Mouse (Mus musculus): ENCODE data around the gene Rab25.
A peak's percentile ranks its signal among the peaks of the same experiment; 100 is the strongest.
"Not testable (repeated sequence)": the region's sequence is repeated elsewhere in the genome, so short reads cannot be mapped to it uniquely, and the experiment has no call there.

Gene Rab25

GRCm38 (mm10) chr3:88548180-88548917, at the start of gene Rab25:
Gene Rab25 (minus strand): TSS chr3:88548300.
- DNase-seq (ENCODE audit: low read depth in 1 of 2, low spot score in 2 of 2), result no peak

GRCm38 (mm10) chr3:88596547-88596946, 48.4 kb upstream of the Rab25 start:
- DNase-seq (ENCODE audit: low read depth in 1 of 2, low spot score in 2 of 2), result not testable (repeated sequence)

GRCm38 (mm10) chr3:88593893-88594580, 45.9 kb upstream of the Rab25 start:
- no peak for DNase-seq (ENCODE audit: low read depth in 1 of 2, low spot score in 2 of 2)

DNA sequence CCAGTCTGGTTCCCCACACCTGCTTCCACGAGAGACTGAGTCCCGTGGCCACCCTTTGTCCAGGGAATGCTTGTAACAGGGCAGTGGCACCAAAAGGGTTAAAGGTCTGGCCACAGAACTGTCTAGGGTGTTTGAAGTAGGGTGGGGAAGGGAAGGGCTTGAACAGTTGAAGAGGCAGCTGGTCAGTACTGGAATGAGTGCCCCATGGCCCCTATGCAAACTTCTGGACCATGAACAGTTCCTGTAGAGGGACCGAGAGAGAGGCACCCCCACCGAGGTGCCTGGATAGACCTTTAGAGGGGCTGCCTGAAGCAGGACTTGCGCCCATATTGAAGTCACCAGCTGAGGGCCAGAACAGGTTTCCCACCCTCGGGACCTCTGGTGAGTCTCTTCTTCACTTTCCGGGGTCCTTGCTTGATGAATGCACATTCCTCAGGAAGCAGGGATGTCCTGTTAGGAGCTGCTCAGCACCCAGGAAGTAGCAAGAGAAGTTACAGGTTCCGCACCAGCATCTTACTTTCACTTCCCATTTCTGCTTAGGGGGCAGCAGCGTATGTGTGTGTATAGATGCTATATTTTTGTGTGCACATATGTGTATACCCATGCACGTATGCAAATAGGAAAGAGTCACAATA, 45.0 kb upstream of the Rab25 start:
- DNase-seq (ENCODE audit: low read depth in 1 of 2, low spot score in 2 of 2), result peak in 1 of 2 experiments; percentile 15

GRCm38 (mm10) chr3:88591950-88592731, 44.0 kb upstream of the Rab25 start:
- peak in 1 of 2 experiments; percentile 32 for DNase-seq (ENCODE audit: low read depth in 1 of 2, low spot score in 2 of 2)

DNA sequence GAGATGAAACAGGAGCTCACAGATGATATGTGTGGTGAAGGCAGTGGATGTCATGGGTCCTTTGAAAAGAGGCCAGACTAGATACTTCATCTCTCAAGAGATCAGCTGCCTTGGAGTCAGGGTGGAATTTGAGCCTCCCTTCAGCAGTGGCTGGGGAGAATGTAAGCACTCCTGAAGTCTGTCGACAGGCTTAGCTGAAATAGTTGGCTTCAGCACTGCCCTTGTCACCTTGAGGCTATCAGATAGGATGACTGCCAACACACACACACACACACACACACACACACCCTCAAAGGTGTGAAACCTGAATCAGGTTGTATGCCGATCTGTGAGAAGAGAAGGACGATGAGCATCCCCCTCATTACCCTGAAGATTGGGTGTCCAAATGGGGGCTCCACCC, 42.9 kb upstream of the Rab25 start:
- DNase-seq (ENCODE audit: low read depth in 1 of 2, low spot score in 2 of 2), result no peak

DNA sequence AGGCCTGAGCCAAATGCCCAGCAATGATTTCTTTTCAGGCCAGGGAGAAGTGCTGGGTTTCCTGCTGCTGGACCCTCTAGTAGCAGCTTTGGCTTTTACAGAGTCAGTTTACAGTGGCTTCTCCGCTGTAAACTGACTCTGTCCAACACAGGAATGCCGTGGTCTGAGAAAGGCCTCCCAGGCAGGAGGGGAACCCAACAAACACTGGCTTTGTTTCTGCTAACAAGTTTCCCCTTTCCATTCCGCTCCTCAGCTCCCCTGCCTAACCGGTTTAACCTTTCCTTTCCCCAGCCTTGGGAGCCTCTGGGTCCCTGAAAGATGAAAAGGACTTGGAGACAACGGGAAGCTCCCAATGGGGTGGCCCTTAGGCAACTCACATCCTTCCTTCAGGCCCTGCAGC, 42.1 kb upstream of the Rab25 start:
- DNase-seq (ENCODE audit: low read depth in 1 of 2, low spot score in 2 of 2), result no peak

DNA sequence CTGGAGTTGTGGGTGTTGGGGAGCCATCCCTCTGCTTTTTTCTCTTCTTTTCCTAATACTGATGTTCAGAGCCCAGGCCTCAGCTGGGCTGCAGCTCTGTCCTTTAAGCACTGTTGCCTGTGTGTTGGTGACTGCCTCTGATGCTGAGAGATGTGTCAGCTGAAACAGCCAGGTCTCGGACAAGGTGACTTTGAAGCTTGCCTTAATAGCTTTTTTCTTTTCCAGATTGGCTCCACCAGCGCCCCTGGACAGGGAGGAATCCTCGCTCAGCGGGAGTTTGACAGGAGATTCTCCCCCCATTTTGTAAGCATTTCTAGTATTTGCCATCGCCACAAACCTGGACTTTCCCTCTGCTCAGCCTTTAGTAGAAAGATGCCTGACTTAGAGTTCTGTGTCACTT, 38.5 kb upstream of the Rab25 start:
- no peak for DNase-seq (ENCODE audit: low read depth in 1 of 2, low spot score in 2 of 2)

GRCm38 (mm10) chr3:88585769-88586168, 37.7 kb upstream of the Rab25 start:
- no peak for DNase-seq (ENCODE audit: low read depth in 1 of 2, low spot score in 2 of 2)

- DNase-seq (ENCODE audit: low read depth in 1 of 2, low spot score in 2 of 2), result peak in 1 of 2 experiments; percentile 37
These were observed 31.5 kb upstream of the Rab25 start for GRCm38 (mm10) chr3:88579454-88580117.

DNA sequence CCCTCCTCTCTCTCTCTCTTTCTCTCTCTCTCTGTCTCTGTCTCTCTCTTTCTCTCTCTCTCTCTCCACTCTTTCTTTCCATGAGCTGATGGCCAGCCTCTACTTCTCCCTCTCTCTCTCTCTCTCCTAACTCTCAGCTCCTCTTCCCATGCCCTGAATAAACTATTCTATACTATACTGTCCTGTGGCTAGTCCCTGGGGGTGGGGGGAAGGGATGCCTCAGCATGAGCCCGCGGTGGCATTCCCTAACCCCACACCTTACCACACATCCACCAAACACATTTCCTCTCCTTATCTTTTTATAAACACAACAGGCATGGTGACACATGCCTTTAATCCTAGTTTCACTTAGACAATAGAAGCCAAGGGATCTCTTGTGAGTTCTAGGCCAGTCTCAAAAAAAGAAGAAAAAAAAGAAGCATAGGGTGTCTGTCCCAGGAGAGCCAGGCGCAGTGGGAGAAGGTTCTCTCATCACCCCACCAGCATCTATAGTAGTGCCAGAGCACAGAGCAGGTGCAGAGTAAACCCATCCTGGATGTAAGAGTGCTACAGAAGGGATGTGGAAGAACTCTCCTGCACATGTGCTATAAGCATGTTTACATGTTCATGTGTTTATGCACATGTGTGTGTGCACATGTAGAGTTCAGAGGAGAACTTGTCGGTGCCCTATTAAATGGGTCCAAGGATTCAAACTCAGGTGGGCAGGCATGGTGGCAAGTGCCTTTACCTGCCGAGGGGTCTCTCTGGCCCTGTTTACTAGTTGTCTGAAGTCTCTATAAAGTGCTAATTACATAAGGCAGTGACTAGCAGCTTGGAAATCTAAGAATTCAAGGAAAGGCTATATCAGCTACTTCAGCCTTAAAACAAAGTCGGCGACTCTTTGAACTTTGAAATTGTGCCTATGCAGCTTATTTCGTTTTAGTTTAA, 30.7 kb upstream of the Rab25 start:
- DNase-seq (ENCODE audit: low read depth in 1 of 2, low spot score in 2 of 2), result no peak

DNA sequence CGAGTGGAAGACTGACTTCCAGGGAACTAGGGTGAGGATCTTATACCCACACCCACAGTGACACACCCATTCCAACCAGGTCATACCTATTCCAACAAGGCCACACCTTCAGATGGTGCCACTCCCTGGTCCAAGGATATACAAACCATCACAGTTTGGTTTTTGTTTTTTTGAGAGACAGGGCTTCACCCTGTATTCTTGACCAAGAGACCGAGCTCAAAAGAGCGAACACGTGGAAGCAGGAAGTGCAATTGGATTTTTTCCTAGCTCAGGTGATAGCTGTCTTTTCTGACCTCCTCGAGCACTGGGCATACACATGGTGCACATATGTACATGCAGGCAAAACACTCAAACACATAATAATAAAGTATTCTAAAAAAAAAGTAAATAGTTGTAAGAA, 29.7 kb upstream of the Rab25 start:
- not testable (repeated sequence) for DNase-seq (ENCODE audit: low read depth in 1 of 2, low spot score in 2 of 2)

GRCm38 (mm10) chr3:88575540-88575939, 27.4 kb upstream of the Rab25 start, which contains the start of gene Ssr2:
Gene Ssr2 (plus strand): TSS chr3:88575876.
- no peak for DNase-seq (ENCODE audit: low read depth in 1 of 2, low spot score in 2 of 2)

GRCm38 (mm10) chr3:88573810-88574209, 25.7 kb upstream of the Rab25 start:
- no peak for DNase-seq (ENCODE audit: low read depth in 1 of 2, low spot score in 2 of 2)

- DNase-seq (ENCODE audit: low read depth in 1 of 2, low spot score in 2 of 2), result no peak
These were observed 24.7 kb upstream of the Rab25 start for GRCm38 (mm10) chr3:88572835-88573234.

DNA sequence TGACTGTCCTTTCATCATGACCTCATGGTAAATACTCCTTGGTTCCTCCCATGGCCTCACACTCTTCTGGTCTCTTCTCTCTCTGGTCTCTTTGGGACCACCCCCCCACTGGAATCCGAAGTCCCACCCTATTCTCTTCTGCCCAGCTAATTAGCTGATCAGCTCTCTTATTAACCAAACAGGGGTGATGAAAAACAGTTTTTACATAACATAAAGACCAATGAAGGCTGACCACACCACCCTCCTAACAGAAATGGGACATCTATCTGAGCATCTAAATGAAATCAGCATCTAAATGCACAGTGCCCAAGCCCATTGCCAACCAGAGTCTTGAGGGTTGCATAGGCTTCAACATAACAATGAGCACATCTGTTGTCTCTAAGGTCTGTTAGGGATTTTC, 23.8 kb upstream of the Rab25 start:
- DNase-seq (ENCODE audit: low read depth in 1 of 2, low spot score in 2 of 2), result no peak

DNA sequence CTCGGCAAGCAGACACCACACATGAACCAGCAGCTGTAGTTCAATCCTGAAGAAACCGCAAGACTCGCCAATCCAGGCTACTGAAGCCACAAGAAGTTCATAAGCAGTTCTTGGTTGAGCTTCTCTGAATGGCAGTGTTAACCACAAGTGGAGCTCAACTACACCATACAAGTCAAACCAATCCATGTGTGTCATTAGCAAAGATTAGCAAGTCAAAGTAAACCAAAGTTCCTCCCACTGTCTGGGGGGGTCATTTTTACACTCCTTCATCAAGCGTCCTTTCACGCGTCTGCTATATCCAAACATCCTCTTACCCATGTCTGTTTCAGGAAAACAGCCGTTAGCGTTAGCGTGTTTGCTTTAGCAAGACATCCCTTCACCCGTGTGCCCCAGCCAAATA, 22.2 kb upstream of the Rab25 start:
- DNase-seq (ENCODE audit: low read depth in 1 of 2, low spot score in 2 of 2), result no peak

DNA sequence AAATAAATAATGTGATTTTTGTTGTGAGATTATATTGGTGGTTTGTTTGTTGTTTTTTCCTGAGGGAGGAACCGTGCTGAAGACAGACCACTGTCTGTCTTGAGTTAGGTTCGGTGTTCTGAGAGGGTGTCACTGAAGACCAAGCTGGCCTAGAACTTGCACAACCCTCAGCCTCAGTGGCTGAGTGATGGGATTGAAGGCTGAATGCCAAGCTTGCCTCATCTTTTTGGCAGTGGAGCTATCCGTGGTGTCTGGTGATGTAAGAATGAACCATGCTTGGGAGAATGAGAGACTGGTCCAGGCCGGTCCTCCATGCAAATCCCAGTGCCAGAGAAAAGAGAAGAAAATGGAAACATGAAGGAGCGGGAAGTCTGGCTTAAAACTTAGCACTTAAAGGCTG, 21.6 kb upstream of the Rab25 start:
- DNase-seq (ENCODE audit: low read depth in 1 of 2, low spot score in 2 of 2), result no peak

GRCm38 (mm10) chr3:88569093-88569492, 21.0 kb upstream of the Rab25 start:
- no peak for DNase-seq (ENCODE audit: low read depth in 1 of 2, low spot score in 2 of 2)

GRCm38 (mm10) chr3:88568615-88569014, 20.5 kb upstream of the Rab25 start:
- DNase-seq (ENCODE audit: low read depth in 1 of 2, low spot score in 2 of 2), result no peak

All from monocyte, adult 2 months (primary cell).